Mouse (Mus musculus): ENCODE results near the gene Pgam1.
"Not testable (repeated sequence)": the region's sequence is repeated elsewhere in the genome, so short reads cannot be mapped to it uniquely, and the experiment has no call there.

Gene Pgam1

DNA sequence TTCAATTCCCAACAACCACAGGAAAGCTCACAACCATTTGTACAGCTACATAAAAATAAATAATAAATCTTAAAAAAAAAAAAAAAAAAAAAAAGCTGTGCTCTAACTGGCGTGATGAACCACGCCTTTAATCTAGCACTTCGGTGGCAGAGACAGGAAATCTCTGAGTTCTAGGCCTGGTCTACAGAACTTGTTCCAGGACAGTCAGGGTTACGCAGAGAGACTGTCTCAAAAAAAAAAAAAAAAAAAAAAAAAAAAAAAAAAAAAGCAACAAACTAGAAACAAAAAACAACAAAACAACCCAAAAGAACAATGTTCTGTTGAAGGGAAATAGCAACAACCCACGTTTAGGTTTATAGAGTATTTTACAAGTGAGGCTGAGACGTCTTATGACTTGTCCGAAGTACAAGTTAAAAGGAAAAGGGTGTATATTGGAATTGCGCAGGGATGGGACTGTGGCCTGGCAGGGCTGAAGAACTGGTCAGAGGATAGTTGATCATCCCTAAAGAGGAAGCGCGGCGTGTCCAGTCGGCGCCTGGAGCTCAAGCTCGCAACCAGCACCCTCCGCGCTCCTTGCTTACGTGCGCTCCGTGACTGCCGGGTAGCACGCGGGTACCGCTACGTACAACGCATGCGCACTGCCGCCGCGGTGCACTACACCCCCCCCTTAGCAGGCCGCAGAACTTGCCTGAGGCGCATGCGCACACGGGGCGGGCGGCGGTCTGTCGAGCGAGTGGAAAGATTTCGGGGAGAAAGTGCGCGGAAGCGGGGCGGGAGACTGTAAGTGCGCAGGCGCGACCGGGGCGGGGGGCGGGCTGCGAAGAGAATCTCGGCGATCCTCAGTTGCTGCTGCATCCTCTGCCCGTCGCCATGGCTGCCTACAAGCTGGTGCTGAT lies at the start of gene Pgam1:
Gene Pgam1 (plus strand): TSS at position 746 of the 896 bp plus-strand sequence.
- DNase-seq, result peak; percentile 99

DNA sequence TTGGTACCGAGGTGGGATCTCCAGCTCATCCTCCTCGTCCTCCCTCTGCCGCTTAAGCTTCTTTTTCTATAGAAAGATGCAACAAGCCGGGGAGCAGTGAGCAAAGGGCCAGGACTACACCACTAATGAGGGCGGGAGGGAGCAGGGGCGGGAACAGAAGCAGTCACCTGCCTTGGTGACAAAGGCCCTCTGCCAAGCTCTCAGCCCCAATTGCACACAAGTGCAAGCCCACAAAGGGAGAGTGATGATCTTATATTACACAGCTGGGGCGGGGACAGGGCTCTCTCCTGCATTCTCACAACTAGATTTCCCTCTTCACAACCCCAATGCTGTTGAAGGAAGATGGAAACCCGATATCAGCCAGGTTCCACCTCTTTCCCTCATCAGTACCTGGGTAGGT lies 45.0 kb upstream of the Pgam1 start:
- DNase-seq, result no peak

DNA sequence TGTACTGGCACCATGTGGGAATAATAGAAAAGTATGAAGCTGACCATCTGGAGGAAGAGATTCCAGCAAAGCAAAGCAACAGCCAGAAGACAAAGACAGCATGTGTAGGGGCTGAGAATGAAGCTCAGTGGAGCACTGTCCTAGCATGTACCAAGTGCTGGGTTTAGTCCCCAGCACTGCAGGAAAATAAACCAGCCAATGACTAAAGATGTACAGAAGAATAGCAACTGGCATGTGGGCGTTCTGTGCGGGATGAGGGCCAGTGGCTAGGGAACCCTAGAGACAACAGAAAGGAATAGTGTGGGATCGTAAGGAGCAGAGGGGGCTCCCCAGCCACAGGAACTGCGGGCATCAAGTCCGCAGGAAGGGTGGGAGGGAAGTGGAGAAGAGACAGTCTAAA lies 42.4 kb upstream of the Pgam1 start:
- no peak for DNase-seq

DNA sequence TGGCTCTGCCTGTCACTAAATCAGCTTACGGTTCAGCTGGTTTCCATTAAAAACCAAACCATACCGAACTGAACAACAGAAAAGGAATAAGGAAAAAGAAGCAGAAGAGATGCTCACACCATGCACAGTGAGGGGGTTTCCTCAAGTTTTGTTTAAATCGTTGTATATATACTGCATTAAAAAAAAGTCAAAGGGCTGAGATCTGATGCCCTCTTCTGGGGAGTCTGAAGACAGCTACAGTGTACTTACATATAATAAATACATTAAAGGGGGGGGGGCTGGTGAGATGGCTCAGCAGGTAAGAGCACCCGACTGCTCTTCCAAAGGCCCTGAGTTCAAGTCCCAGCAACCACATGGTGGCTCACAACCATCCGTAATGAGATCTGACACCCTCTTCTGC lies 41.8 kb upstream of the Pgam1 start:
- not testable (repeated sequence) for DNase-seq

DNA sequence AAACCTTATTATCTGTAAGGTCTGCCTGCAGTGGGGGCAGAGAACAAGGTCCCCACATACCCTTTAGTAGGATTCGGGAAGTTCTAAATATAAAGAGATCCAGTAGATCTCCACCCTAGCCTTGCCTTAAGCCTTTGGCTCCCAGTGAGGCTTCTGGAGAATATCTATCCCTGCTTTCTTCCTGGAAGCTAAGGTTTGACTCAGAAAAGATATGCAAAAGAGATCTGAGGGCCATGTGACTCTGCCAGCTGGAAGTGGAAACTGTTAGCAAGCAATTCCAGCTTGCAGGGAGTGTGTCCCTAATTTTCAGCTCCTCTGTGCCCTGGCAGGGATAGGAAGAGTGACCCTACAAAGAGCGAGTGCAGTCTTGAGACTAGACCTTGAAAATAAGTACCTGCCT lies 39.4 kb upstream of the Pgam1 start:
- DNase-seq, result no peak

DNA sequence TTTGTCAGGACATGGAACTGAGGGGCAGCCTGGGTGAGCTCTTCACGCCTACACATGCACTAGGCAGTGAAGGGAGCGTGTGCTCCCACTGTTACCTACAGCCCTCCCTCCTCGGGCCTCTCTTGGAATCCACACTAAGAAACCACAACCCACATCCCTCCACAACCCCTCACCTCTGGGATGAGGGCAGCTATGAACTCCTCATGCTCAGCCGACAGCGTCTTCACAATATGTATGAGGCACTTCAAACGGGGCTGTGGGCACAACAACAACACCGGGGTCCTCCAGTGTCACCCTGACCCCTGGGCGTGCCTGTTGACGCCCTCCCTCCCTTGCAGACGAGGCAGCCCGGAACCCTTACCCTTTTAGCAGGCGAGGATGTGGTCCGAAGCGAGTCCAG lies 37.4 kb upstream of the Pgam1 start:
- peak; percentile 62 for DNase-seq

DNA sequence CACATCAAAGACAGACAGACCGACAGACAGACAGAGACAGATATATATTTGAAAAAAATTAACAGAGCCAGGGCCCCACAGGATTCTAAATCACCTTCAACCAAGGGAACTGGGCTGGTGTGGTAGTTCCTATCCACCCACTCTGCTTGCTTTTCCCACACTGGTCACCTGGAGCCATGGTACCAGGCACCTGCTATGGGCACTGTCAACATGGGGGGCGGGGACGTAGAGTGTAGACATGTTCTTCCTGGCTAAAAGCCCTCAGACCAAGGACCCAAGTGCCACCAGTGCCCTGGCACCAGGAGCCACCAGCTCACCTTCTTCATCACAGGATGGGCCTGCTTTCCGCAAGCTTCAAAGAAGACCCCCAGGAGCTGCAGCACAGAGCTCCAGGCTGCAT lies 29.9 kb upstream of the Pgam1 start:
- DNase-seq, result no peak

DNA sequence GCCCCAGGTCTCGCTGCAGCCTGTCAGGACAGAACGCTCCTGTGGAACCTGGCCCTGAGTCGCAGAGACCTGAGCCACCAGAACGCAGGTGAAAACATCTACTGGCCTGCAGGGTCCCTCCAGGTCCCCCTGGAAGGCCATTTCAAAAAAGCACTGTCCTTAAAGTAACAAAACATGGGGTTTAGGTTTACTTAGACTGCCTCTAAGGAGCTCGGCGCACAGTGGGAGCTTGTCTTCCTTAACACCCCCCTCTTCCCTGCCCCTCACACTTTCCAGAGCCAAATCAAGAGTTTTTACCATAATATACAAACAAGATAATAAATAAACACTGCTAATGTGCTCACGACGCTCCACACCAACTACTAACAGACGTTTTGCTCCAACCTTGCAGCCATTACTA lies 27.8 kb upstream of the Pgam1 start:
- DNase-seq, result no peak

DNA sequence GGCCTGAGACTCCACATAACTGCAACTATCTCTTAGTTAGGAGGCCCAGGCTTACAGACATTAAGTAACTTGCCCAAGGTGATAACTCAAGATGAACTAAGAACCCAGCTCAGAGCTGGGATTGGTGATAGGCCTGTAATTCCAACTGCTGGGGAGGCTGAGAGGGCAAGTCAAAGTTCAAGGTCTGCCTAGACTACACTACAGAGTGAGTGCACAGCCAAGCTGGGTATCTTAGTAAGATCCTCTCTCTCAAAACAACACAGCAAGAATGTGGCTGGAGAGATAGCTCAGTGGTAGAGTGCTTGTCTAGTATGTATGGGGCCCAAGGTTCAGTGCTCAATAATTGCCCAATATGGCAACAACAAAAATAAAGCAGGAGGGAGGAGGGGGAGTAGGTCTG lies 23.5 kb upstream of the Pgam1 start:
- DNase-seq, result no peak

DNA sequence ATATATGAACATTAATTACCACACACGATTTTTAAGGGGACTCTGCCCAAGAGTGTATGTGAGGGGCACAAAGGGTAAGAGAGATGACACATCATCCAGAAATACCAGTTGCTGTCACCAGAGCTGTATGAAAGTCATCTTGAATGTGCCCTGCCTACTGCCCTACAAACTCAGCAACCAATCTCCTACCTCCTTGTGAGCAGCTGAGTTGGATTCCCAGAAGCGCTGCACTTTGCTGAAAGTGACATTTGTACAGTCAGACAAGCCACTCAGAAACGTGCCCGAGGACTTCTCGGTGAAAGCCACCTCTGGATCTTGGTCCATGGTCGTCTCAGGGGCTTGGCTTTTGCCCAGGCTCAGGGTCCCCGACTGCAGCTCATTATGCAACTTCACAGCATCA lies 16.8 kb upstream of the Pgam1 start:
- no peak for DNase-seq

DNA sequence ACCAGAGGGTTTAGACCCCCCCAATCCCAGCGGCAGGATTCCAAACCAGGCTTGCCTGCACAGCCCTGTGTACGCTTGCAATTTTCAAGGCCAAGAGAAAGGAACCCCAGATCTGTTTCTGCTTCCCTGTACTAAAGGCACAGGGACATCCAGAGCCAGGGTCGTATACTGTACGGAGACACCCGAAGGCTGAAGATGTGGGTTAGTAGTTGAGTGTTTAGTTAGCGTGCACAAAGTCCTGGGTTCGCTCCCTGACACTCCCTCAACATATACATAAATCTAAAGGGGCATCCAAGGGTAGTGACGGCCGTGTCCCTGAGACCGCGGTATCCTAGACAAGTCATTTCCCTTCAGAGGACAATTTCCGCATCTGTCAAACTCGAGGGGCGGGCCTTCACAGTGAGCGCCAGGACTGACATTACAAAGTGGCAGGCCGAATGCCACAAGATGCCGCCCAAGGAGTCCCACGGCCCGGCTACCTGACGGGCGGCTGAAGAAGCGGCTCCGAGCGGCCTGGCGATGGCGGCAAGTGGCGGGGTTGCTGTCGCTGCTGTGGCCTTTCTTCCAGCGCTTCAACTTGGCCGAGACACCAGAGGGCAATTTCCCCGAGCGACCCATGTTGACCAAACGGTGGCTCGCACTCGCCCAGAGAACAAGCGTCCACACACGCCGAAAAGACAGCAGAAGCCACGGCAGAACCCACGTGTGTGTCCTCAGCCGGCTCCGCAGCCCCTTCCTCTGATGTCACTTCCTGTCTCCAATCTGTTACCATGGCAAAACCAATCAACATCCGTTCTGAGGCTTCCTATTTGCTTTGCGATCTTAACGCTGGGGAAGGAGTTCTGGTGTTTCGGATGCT lies 16.0 kb upstream of the Pgam1 start, which contains the start of gene Rrp12:
Gene Rrp12 (minus strand): TSS at position 714 of the 859 bp plus-strand sequence.
- peak; percentile 73 for DNase-seq

DNA sequence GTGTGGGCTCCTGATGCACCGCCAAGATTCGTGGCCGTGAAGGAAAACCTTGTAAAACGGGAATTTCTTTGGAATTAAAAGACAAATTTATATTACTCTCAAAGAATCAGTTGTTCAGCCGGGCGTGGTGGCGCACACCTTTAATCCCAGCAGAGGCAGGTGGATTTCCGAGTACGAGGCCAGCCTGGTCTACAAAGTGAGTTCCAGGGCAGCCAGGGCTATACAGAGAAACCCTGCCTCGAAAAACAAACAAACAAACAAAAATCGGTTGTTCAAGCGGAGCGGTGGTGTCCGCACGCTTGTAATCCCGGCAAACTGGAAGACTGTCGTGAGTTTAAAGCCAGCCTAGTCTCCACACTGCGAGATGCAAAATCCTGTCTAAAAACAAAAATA lies 15.4 kb upstream of the Pgam1 start:
- DNase-seq, result no peak

DNA sequence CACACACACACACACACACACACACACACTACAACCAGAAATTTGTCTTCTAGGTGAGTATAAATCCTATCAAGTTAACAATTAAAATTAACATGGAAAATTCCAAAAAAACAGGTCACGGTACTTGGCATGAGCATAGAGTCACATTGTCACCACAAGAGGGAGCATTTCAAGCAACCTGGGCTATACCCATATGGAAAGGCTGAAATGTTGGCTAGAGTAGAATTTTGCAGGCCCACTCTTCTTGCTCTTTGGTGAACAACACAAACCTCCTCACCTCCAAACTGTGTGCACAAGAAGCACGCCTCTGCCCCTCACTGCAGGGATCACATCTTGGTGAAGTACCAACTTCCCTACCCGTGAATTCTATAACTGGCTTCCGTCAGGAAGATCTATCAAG lies 12.9 kb upstream of the Pgam1 start:
- peak; percentile 34 for DNase-seq

DNA sequence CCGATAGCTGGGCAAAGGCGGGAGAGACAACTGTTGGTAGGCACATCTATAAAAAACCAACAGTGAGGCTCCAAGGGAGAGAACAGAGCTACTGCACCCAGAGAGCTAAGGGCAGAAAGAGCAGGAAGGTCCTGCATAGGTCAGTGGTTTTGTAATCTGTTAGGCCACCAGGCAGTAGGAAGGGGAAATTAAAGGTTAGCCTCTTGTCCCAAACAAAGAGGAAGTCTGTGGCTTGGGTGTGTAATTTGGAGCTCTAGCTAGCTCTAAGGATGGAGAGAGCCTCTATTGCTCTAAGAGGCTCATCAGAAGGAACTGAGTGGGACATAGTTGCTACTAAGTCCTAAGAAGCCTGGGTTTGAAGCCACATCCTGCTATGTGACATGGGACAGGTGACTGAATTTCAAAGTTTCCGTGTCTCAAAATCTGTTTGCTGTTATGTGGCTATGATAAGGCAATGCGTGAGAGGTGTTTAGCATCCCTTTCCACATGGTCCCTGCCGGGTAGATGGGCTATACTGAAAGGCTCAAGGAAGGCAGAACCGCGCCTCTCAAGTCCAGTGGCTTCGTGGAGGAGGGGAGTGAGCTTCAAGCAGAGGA lies 11.1 kb upstream of the Pgam1 start:
- DNase-seq, result no peak

DNA sequence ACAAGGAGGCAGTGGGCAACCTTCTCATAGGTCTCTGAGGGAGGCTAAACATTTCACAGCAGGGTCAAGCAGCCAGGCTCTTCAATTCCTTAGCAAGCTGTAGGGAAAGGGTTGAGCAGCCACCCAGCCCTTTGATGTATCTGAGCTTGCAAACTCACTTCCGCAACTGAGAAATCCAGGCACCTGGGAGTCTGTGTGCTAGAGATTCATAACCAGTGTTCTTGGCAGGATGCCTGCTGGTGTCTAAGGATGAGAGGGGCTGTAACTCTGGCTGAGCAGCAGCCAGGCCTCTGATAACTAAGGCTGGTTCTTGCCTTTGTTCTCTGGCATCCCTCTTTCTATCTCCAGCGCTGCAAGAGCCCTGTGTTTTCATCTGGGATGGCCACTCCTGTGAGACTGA lies 10.0 kb upstream of the Pgam1 start:
- peak; percentile 61 for DNase-seq

DNA sequence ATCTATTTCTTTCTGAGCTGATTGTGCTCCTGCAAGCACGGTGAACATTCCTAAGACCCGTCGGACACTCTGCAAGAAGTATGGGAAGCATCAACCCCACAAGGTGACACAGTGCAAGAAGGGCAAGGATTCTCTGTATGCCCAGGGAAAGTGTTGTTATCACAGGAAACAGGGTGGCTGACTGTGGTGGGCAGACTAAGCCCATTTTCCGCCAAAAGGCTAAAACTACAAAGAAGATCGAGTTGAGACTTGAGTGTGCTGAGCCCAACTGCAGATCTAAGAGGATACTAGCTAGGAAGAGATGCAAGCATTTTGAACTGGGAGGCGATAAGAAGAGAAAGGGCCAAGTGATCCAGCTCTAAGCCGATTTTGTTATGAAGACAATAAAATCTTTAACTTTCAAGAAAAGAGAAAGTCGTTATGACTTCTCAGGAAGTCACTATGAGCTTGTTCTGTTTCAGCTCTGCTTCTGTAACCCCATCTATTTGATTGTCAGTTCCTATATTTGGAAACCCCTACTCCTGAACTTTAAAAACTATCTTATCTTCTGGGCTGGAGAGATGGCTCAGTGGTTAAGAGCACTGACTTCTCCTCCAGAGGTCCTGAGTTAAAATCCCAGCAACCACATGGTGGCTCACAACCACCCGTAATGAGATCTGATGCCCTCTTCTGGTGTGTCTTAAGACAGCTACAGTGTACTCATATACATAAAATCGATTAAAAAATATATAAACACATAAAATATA lies 8.7 kb upstream of the Pgam1 start:
- DNase-seq, result no peak

DNA sequence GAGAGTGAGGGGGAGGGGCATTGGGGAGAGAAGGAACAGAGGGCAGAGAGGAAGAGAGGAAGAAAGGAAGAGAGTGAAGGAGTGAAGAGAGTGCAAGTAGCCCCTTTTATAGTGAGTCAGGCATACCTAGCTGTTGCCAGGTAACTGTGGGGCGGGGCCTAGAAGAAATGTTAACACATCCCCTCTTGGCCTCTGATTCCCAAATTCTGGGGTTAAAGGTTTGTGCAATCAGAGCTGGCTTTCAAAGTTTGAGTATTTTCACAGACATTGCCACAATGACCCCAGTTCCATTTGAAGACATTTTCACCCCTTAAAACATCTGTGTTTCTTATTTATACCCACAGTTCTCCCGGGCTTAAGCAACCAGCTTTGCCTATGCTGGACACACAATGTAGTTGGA lies 6.5 kb upstream of the Pgam1 start:
- DNase-seq, result no peak

DNA sequence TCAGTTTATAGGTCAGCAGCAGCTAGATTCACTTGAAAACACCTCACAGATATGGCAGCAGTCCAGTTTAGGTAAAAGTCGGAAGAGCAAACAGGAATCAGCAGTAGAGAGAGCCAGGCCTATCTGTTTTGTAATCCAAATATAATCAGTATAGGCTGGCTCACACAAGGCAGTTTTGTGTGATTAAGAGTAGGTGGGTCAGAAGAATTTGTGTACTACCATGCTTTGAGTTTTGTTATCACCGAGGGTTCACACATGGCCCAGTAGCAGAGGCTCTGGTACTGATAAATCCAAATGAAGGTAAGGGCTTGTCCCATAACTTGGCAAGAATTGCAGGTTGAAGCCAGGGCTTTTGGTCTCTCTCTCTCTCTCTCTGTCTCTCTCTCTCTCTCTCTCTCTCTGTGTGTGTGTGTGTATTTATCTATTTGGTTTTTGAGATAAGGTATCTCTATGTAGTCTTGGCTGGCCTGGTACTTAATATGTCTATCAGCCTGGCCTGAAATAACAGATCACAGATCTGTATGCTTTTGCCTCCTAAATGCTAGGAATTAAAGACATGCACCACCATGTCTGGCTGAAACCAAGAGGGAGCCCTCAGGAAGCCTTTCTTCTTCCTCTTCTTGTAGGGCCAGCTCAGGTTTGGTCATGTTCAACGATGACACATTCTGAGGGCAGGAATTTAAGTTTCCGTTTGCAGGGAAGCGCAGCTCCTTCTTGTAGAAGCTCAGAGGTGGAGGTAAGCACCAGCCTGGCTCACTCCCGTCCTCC lies 5.2 kb upstream of the Pgam1 start:
- DNase-seq, result no peak

DNA sequence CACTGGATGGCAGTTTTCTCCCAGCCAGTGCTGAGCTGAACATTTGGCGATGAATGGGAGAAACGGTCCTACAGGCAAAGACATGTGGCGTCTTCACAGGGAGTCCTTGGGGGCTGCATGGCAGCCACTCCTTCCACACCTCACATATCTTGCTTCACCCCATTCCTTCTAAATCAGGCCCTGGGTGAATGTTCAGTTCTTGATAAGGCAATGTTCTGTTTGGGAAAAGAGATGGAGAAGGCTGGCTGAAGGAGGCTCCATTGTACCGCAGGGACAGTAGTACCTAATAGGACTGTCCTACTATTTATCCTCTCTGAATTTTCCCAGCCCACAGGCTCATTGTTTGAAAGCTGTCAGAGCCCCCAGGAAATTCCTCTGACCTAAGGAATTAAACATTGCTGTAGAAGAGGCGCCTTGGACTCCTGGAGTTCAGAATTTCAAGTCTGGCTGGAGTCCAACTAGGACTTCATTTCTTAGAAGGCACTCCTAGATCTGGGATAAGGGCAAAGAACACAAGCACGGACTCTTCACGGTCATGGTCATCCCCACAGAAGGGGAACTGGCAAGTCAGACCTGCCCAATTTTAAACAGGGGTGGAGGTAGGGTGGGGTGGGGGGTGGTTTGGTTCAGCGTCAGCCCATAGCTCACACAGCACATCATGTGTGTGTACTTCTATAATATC lies 4.5 kb upstream of the Pgam1 start:
- DNase-seq, result no peak

DNA sequence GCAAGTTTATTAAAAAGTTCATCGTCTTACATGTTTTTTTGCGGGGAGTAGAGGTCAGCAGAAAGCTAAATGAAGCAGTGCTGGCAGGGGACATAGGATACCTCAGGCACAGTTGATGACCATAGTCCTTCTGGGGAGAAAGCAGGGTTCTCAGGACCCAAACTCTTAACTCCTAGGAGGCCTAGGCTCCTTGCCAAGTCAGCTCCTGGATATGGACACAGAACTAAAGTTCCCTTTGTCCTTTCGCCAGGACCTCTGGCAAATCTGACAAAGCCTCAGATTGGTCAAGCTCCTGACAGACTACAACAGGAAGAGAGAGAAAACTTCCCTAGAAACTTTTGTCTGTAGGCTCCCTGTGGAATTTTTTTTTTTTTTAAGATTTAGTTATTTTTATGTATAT lies 3.0 kb upstream of the Pgam1 start:
- no peak for DNase-seq

DNA sequence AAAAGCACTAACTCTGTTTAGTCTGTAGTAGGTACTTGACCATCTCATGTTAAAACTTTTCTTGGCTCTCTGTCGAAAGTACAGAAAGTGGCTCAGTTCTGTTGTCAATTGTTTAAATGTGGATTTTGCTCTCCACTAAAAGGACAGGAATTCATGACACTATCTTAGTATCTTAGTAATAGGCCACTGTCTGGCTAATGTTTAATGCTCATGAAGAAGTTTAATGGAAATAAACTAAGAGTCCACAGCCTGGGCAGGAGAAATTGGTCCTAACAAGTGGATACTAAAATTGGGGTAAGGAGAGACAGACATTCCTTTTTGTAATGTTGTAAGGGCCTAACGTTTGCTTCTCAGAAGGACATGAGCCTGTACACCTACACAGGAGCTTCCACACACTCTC lies 1.3 kb upstream of the Pgam1 start:
- no peak for DNase-seq
